Mouse (Mus musculus) cerebellum, postnatal 10 days (tissue): ENCODE measurements at regions not wholly inside any gene's neighbourhood (a gene's known extent, or its start where the extent isn't known, plus 50 kb on each side); places are given as distances from the start of the nearest gene placed in this dataset.
A peak's percentile ranks its signal among the peaks of the same experiment; 100 is the strongest.

Source experiments
- DNase-seq, 2 experiments: peaks; one replicate each; pipeline ENCODE4 v3.0.0; 2021; ENCODE audit warnings: mixed read lengths in 2 of 2

DNA sequence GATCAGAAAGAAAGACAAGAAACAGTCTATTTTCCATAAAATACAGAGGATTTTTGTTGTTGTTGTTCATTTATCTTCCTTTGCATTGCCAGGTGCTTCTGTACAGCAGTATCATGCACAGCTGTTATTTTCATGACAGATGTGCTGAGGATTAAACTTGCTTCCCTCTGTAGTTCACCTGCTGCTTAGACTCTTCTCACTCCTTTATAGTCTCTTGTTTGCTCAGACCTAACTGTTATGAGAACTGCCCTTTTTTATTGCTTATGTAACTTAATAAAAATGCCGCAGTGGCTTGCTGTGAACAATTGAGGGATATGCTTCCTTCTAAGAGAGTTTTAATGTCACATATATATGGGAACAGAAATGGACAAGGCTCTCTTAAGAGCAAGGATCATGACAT lies 467.1 kb downstream of the Adcyap1 start:
- no peak for DNase-seq

DNA sequence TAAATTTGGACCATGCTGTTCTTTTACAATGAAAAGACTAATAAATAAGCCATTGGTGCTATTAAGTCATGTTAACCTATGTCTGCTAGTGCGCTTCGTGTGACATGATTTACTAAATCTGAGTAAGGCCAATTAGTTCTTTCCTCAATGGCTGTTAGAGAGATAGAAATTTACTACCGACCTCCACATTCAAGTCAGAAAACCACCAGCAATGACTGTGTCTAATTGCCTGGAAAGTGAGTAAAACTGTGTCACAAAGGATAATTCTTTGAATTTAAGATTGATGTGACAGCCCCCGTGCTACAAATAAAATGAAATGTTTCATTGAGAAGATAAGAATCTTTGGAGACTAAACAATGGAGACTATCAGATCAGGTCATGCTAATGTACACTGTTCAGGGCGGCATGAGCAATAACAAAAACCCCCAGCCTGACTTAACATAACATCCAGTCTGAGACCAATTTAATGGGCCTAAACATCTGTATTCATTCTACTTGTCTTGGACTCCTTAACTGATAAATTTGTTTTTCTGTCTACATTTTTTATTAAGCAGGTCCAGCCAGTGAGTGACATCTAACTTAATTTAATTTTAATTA lies 477.6 kb downstream of the Adcyap1 start:
- no peak for DNase-seq

DNA sequence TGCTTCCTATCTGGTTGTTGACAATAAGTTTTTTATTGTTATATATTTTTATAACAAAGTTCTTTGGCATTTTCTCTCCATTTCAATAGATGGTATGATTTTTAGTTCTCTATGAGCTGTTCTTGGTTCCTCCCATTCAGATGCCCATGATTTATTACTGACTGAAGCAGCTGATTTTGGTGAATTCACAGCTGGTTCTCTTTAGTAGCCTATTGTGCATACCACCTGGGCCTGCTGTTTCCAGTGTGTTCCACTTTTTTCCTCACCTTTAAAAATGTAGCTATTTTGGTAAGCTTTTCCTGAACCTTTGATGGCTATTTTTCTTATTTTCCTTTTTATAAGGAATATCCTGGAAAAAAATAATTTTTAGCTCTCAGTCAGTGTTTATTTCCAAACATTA lies 501.9 kb downstream of the Adcyap1 start:
- DNase-seq = no peak

DNA sequence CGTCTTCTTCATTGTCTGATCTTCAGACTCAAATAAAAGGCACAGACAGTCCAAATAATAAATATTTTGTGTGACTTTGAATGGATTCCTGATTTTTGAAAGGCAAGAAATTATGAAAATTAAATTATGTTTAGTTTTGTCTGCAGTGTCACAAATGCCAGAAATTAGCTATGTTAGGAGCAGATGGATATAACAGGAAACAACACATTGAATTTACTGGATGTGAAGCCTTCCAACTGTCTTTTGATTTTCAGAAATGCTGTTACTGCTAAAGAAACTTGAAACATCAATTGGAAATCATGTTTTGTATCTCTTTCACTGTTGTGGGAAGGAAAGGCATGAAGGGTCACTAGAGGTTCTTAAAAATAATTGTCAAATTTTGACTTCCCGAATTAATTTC lies 518.8 kb downstream of the Adcyap1 start:
- no peak for DNase-seq

DNA sequence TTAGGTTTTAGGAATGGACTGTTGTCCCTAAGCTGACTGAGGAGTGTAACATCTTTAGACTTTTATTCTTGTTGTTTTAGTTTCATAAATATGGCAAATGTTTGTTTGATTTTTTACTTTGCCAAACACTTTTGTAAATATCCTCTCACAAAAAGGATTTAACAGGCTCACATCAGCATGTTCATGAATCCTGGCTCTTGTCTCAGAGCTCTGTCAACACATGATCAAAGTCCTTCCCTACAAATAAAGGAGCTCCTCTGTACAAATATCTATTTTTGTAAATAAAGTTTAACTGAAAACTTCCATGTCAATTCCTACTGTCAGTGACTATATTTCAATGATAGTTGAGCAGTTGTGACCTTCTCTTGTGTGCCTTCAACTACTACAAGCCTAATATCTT lies 542.5 kb downstream of the Adcyap1 start:
- DNase-seq = no peak

DNA sequence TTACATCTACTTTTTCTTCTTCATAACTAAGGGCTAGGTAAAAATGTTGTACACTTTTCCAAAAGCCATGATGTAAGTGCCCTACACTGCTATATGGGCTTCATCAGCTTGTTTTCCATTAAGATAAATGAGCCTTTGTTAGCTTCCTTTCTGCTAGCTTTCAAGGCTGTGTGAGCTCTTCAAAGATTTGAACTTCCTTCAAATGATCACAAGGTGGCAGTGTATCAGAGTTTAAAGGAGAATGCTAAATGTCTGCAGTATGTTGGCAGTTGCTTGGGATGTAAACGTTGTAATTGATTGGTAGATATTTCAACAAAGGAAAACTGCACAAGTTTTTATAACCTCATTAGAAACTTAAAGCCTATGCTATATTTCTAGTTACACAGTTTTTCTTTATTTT lies 563.5 kb downstream of the Adcyap1 start:
- DNase-seq = peak; percentile 2 to 34
